Mouse (Mus musculus): ENCODE measurements around the gene Ndc80.
"Not testable (repeated sequence)": the region's sequence is repeated elsewhere in the genome, so short reads cannot be mapped to it uniquely, and the experiment has no call there.

The Ndc80 gene

GRCm38 (mm10) chr17:71479381-71479901 is 47.2 kb downstream of the Ndc80 start:
- DNase-seq (ENCODE audit: low read depth) = peak; percentile 71

DNA sequence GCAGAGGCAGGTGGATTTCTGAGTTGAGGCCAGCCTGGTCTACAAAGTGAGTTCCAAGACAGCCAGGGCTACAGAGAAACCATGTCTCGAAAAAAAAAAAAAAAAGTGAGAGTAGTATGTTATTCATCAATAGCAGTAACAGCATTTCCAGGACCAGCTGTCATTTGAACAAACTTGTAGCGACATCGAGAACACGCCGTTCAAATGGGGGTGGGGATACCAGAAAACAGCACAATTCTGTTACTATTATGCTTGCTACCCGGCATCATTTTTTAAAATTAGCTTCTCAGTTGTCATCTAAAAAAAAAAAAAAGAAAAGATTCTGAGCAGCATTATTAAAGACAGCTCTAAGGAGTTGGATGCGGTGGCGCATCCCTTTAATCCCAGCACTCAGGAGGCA is 49.2 kb downstream of the Ndc80 start:
- DNase-seq (ENCODE audit: low read depth) = no peak

GRCm38 (mm10) chr17:71476346-71477020 is 50.2 kb downstream of the Ndc80 start:
- DNase-seq (ENCODE audit: low read depth) = peak; percentile 46

- DNase-seq (ENCODE audit: low read depth) = no peak
Observed at GRCm38 (mm10) chr17:71475705-71476089, 51.0 kb downstream of the Ndc80 start.

DNA sequence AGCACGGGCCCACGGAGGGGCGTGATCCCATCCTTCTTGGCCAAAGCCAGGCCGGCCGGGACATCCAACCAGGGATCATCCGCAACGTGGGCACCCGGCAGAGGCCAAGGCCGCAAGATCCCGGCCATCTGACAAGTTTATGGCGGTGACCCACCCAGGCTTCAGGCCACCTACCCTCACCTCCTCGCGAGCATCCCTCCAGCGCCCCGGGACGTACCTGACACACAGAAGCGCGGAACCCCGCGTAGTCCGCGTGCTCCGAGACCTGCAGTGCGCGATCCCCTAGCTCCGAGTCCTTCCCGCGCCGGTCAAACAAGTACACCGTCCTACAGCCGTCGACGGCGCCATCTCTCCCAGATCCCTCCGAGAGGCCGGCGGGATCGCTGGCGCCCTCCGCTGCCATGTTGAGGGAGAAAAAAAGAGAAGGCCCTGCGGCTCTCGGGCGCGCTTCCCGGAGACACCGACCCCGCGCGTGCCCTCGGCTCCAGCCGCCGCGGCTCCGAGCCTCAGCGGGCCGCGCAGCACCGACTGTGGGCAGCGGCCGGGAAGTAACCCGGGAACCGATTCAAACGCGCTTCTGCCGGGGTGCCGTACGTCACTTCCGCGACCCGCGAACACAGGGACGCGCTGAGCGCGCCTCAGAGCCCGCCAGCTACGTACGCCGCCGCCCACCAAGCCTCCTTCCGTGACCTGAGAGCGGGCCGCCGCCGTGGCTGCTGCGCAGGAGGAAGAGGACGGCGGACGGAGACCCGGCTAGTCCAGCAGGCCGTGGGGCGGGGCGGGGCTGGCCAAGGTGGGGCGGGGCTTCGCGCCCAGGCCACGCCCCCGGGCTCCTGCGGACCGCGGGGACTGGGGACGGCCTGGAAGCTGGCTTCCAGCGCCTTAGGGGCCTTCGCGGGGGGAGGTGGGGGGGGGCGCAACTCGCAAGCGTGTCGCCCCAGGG is 51.6 kb downstream of the Ndc80 start, which contains the start of gene Smchd1:
Gene Smchd1, minus strand, starts transcription at position 582 of the 943 bp plus-strand sequence.
- DNase-seq (ENCODE audit: low read depth) = peak; percentile 92

DNA sequence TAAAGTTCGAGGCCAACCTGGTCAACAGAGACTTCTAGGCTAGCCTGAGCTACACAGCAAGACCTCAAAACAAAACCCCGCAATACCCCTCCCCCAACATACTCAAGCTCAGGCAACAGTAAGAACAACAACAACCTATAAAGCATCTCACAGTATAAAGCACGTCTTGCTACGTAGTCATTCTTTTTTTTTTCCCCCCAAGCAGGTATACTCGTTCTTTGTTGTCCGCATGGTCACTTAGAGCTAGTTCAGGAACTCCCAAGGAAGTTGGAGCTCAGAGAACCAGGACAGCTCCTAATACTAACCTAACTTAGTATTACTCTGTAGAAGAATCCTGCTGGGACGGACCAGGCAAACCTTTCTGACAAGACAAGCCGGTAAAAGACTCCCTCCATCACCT is 52.5 kb downstream of the Ndc80 start:
- peak; percentile 56 for DNase-seq (ENCODE audit: low read depth)

GRCm38 (mm10) chr17:71471261-71471660 is 55.4 kb downstream of the Ndc80 start:
- DNase-seq (ENCODE audit: low read depth) = no peak

GRCm38 (mm10) chr17:71460312-71460711 is 66.3 kb downstream of the Ndc80 start:
- no peak for DNase-seq (ENCODE audit: low read depth)

- no peak for DNase-seq (ENCODE audit: low read depth)
Observed at GRCm38 (mm10) chr17:71459818-71460217, 66.8 kb downstream of the Ndc80 start, which contains the start of gene Gm4707. Gene Gm4707 (minus strand): TSS chr17:71459918.

GRCm38 (mm10) chr17:71457361-71457760 is 69.3 kb downstream of the Ndc80 start:
- not testable (repeated sequence) for DNase-seq (ENCODE audit: low read depth)

All from naive thymus-derived CD4-positive, alpha-beta T cell, adult 2 months (primary cell).